Mouse (Mus musculus): ENCODE data around the gene Dusp9. TPM values are rescaled to one million over a fixed set of nuclear protein-coding genes. Genes with fewer than 3 reads are reported as not detected.
A peak's percentile ranks its signal among the peaks of the same experiment; 100 is the strongest.

The Dusp9 gene
- 0.81 and 1.2 TPM in 2 replicates for polyA plus RNA-seq (2012; rRNA removed)

GRCm38 (mm10) chrX:73639255-73639675 lies at the start of gene Dusp9:
Gene Dusp9, plus strand, starts transcription at chrX:73639419.
- H3K4me1 ChIP-seq (ENCODE audit: control insufficient read depth, insufficient read depth, low read length), result no peaks in the 10 kb centered on the region; the same call in 1 of the 2 replicates
- H3K4me3 ChIP-seq (ENCODE audit: insufficient read depth, low read length), result peak within 1 kb of the TSS; percentile 1; the same call in 1 of the 2 replicates
- H3K27ac ChIP-seq (ENCODE audit: insufficient read depth, low read length), result no peak within 1 kb of the TSS
- TF ChIP-seq CTCF (IDR thresholded peaks at IDR 0.05; ENCODE audit: extremely low read depth, insufficient read depth, low read length) (no peak), POLR2A (IDR thresholded peaks at IDR 0.05; ENCODE audit: extremely low read depth, insufficient read depth, low read length) (no peak)

- TF ChIP-seq POLR2A (IDR thresholded peaks at IDR 0.05; ENCODE audit: extremely low read depth, insufficient read depth, low read length) (no peak), CTCF (IDR thresholded peaks at IDR 0.05; ENCODE audit: extremely low read depth, insufficient read depth, low read length) (peak; percentile 37)
- no peak overlapping the region for H3K4me3 ChIP-seq (ENCODE audit: insufficient read depth, low read length)
- H3K4me1 ChIP-seq (ENCODE audit: control insufficient read depth, insufficient read depth, low read length), result no peaks in the 10 kb centered on the region
- no peak overlapping the region for H3K27ac ChIP-seq (ENCODE audit: insufficient read depth, low read length)
These were observed 46.0 kb upstream of the Dusp9 start for GRCm38 (mm10) chrX:73593212-73593611.

GRCm38 (mm10) chrX:73594451-73595121 lies 44.6 kb upstream of the Dusp9 start:
- TF ChIP-seq POLR2A (IDR thresholded peaks at IDR 0.05; ENCODE audit: extremely low read depth, insufficient read depth, low read length), result no peak
- no peak for TF ChIP-seq CTCF (IDR thresholded peaks at IDR 0.05; ENCODE audit: extremely low read depth, insufficient read depth, low read length)
- Histone ChIP-seq H3K27ac (ENCODE audit: insufficient read depth, low read length) (no peak overlapping the region), H3K4me1 (ENCODE audit: control insufficient read depth, insufficient read depth, low read length) (no peaks in the 10 kb centered on the region), H3K4me3 (ENCODE audit: insufficient read depth, low read length) (no peak overlapping the region)

GRCm38 (mm10) chrX:73595297-73595938 lies 43.8 kb upstream of the Dusp9 start:
- no peaks in the 10 kb centered on the region for H3K4me1 ChIP-seq (ENCODE audit: control insufficient read depth, insufficient read depth, low read length)
- no peak overlapping the region for H3K27ac ChIP-seq (ENCODE audit: insufficient read depth, low read length)
- no peak for TF ChIP-seq POLR2A (IDR thresholded peaks at IDR 0.05; ENCODE audit: extremely low read depth, insufficient read depth, low read length)
- TF ChIP-seq CTCF (IDR thresholded peaks at IDR 0.05; ENCODE audit: extremely low read depth, insufficient read depth, low read length), result no peak
- H3K4me3 ChIP-seq (ENCODE audit: insufficient read depth, low read length), result no peak overlapping the region

- no peak overlapping the region for H3K4me3 ChIP-seq (ENCODE audit: insufficient read depth, low read length)
- TF ChIP-seq POLR2A (IDR thresholded peaks at IDR 0.05; ENCODE audit: extremely low read depth, insufficient read depth, low read length) (no peak), CTCF (IDR thresholded peaks at IDR 0.05; ENCODE audit: extremely low read depth, insufficient read depth, low read length) (no peak)
- H3K27ac ChIP-seq (ENCODE audit: insufficient read depth, low read length), result no peak overlapping the region
- H3K4me1 ChIP-seq (ENCODE audit: control insufficient read depth, insufficient read depth, low read length), result no peaks in the 10 kb centered on the region
These were observed 37.8 kb upstream of the Dusp9 start for GRCm38 (mm10) chrX:73601456-73601855.

- no peaks in the 10 kb centered on the region for H3K4me1 ChIP-seq (ENCODE audit: control insufficient read depth, insufficient read depth, low read length)
- TF ChIP-seq CTCF (IDR thresholded peaks at IDR 0.05; ENCODE audit: extremely low read depth, insufficient read depth, low read length), result no peak
- TF ChIP-seq POLR2A (IDR thresholded peaks at IDR 0.05; ENCODE audit: extremely low read depth, insufficient read depth, low read length), result no peak
- H3K4me3 ChIP-seq (ENCODE audit: insufficient read depth, low read length), result no peak overlapping the region
- H3K27ac ChIP-seq (ENCODE audit: insufficient read depth, low read length), result no peak overlapping the region
These were observed 25.6 kb upstream of the Dusp9 start for GRCm38 (mm10) chrX:73613665-73614064.

GRCm38 (mm10) chrX:73615876-73616275 lies 23.3 kb upstream of the Dusp9 start:
- no peaks in the 10 kb centered on the region for H3K4me1 ChIP-seq (ENCODE audit: control insufficient read depth, insufficient read depth, low read length)
- no peak overlapping the region for H3K27ac ChIP-seq (ENCODE audit: insufficient read depth, low read length)
- TF ChIP-seq CTCF (IDR thresholded peaks at IDR 0.05; ENCODE audit: extremely low read depth, insufficient read depth, low read length), result no peak
- TF ChIP-seq POLR2A (IDR thresholded peaks at IDR 0.05; ENCODE audit: extremely low read depth, insufficient read depth, low read length), result no peak
- H3K4me3 ChIP-seq (ENCODE audit: insufficient read depth, low read length), result no peak overlapping the region

GRCm38 (mm10) chrX:73619401-73619800 lies 19.8 kb upstream of the Dusp9 start:
- TF ChIP-seq CTCF (IDR thresholded peaks at IDR 0.05; ENCODE audit: extremely low read depth, insufficient read depth, low read length), result no peak
- no peak for TF ChIP-seq POLR2A (IDR thresholded peaks at IDR 0.05; ENCODE audit: extremely low read depth, insufficient read depth, low read length)
- Histone ChIP-seq H3K4me3 (ENCODE audit: insufficient read depth, low read length) (no peak overlapping the region), H3K27ac (ENCODE audit: insufficient read depth, low read length) (no peak overlapping the region), H3K4me1 (ENCODE audit: control insufficient read depth, insufficient read depth, low read length) (no peaks in the 10 kb centered on the region)

GRCm38 (mm10) chrX:73619890-73620289 lies 19.3 kb upstream of the Dusp9 start:
- H3K4me1 ChIP-seq (ENCODE audit: control insufficient read depth, insufficient read depth, low read length), result no peaks in the 10 kb centered on the region
- no peak overlapping the region for H3K27ac ChIP-seq (ENCODE audit: insufficient read depth, low read length)
- no peak overlapping the region for H3K4me3 ChIP-seq (ENCODE audit: insufficient read depth, low read length)
- no peak for TF ChIP-seq POLR2A (IDR thresholded peaks at IDR 0.05; ENCODE audit: extremely low read depth, insufficient read depth, low read length)
- no peak for TF ChIP-seq CTCF (IDR thresholded peaks at IDR 0.05; ENCODE audit: extremely low read depth, insufficient read depth, low read length)

- H3K4me3 ChIP-seq (ENCODE audit: insufficient read depth, low read length), result no peak overlapping the region
- TF ChIP-seq CTCF (IDR thresholded peaks at IDR 0.05; ENCODE audit: extremely low read depth, insufficient read depth, low read length) (no peak), POLR2A (IDR thresholded peaks at IDR 0.05; ENCODE audit: extremely low read depth, insufficient read depth, low read length) (no peak)
- no peaks in the 10 kb centered on the region for H3K4me1 ChIP-seq (ENCODE audit: control insufficient read depth, insufficient read depth, low read length)
- no peak overlapping the region for H3K27ac ChIP-seq (ENCODE audit: insufficient read depth, low read length)
These were observed 12.2 kb upstream of the Dusp9 start for GRCm38 (mm10) chrX:73626981-73627380.

All from cortical plate, adult 2 months (tissue).